Mouse (Mus musculus): Measurements from ENCODE around the gene Capsl. TPM values are rescaled to one million over a fixed set of nuclear protein-coding genes. Genes with fewer than 3 reads are reported as not detected.

The Capsl gene
- 0.81 and 2.3 TPM in 2 replicates for polyA plus RNA-seq (2015; fragmentation: Nextera tagmentation; extraction: Ambion mirVana)

GRCm38 (mm10) chr15:9435534-9436180 is at the start of gene Capsl:
Capsl (plus strand) TSS chr15:9436028.
- no peaks in the 10 kb centered on the region for H3K36me3 ChIP-seq
- H3K4me3 ChIP-seq (replicated peaks), result no peak within 1 kb of the TSS
- no peaks in the 10 kb centered on the region for H3K9me3 ChIP-seq
- ATAC-seq, result peak; percentile 60; the same call in 1 of the 2 replicates
- 55% methylated on average over 12 of the region's 12 CpGs for WGBS
- no peaks in the 10 kb centered on the region for H3K27me3 ChIP-seq
- H3K27ac ChIP-seq, result no peak within 1 kb of the TSS
- H3K4me1 ChIP-seq (replicated peaks), result no peaks in the 10 kb centered on the region
- no peak within 1 kb of the TSS for H3K4me2 ChIP-seq (replicated peaks)
- H3K9ac ChIP-seq (replicated peaks), result no peak within 1 kb of the TSS

GRCm38 (mm10) chr15:9409475-9409874 is 26.4 kb upstream of the Capsl start:
- Histone ChIP-seq H3K4me1 (replicated peaks) (no peaks in the 10 kb centered on the region), H3K27ac (no peak overlapping the region), H3K9ac (replicated peaks) (no peak overlapping the region), H3K36me3 (no peaks in the 10 kb centered on the region), H3K4me3 (replicated peaks) (no peak overlapping the region), H3K9me3 (no peaks in the 10 kb centered on the region), H3K4me2 (replicated peaks) (no peak overlapping the region), H3K27me3 (no peaks in the 10 kb centered on the region)
- 94% methylated on average over 3 of the region's 3 CpGs for WGBS
- no peak for ATAC-seq

DNA sequence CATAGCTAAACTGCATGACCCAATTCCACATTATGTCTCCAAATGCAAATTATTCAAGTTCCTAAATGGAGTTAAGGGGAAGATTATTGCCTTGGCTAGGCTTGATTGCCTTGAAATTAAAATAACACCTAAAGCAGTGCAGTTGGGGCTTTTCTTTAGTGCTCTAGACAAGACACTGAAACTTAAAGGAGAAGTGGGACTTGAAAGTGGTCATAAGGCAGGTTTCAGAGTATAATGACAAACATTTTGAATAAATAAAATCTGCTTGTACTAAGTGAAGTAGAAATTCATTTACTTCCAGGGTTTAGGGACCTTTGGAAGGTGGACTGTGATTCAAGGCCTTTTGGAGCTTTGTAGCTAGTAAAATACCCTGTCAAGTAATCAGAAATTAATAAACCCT is 14.7 kb upstream of the Capsl start:
- Histone ChIP-seq H3K27ac (no peak overlapping the region), H3K9me3 (no peaks in the 10 kb centered on the region)
- ATAC-seq, result no peak

GRCm38 (mm10) chr15:9427849-9428248 is 8.0 kb upstream of the Capsl start:
- Histone ChIP-seq H3K4me2 (replicated peaks) (no peak overlapping the region), H3K36me3 (no peaks in the 10 kb centered on the region), H3K9ac (replicated peaks) (no peak overlapping the region), H3K9me3 (no peaks in the 10 kb centered on the region), H3K27me3 (no peaks in the 10 kb centered on the region), H3K27ac (no peak overlapping the region), H3K4me3 (replicated peaks) (no peak overlapping the region), H3K4me1 (replicated peaks) (no peaks in the 10 kb centered on the region)
- no peak for ATAC-seq

More for the DNA sequence above, 14.7 kb upstream of the Capsl start:
- Histone ChIP-seq H3K4me3 (replicated peaks) (no peak overlapping the region), H3K4me1 (replicated peaks) (no peaks in the 10 kb centered on the region), H3K27me3 (no peaks in the 10 kb centered on the region), H3K9ac (replicated peaks) (no peak overlapping the region), H3K36me3 (no peaks in the 10 kb centered on the region), H3K4me2 (replicated peaks) (no peak overlapping the region)

- H3K4me1 ChIP-seq (replicated peaks), result no peaks in the 10 kb centered on the region
- no peaks in the 10 kb centered on the region for H3K9me3 ChIP-seq
- H3K9ac ChIP-seq (replicated peaks), result no peak overlapping the region
- ATAC-seq, result no peak
- no peak overlapping the region for H3K4me3 ChIP-seq (replicated peaks)
- 87% methylated on average over 3 of the region's 3 CpGs for WGBS
- no peaks in the 10 kb centered on the region for H3K27me3 ChIP-seq
- H3K4me2 ChIP-seq (replicated peaks), result no peak overlapping the region
- H3K36me3 ChIP-seq, result no peaks in the 10 kb centered on the region
- no peak overlapping the region for H3K27ac ChIP-seq
Measured at GRCm38 (mm10) chr15:9429843-9430242, 6.0 kb upstream of the Capsl start.

- no peak overlapping the region for H3K9ac ChIP-seq (replicated peaks)
- no peaks in the 10 kb centered on the region for H3K27me3 ChIP-seq
- no peaks in the 10 kb centered on the region for H3K4me1 ChIP-seq (replicated peaks)
- H3K4me2 ChIP-seq (replicated peaks), result no peak overlapping the region
- 90% methylated on average over 1 of the region's 1 CpGs for WGBS
- no peak overlapping the region for H3K27ac ChIP-seq
- H3K4me3 ChIP-seq (replicated peaks), result no peak overlapping the region
- no peaks in the 10 kb centered on the region for H3K36me3 ChIP-seq
- ATAC-seq, result no peak
- no peaks in the 10 kb centered on the region for H3K9me3 ChIP-seq
Measured at GRCm38 (mm10) chr15:9451999-9452398, 16.2 kb downstream of the Capsl start.

DNA sequence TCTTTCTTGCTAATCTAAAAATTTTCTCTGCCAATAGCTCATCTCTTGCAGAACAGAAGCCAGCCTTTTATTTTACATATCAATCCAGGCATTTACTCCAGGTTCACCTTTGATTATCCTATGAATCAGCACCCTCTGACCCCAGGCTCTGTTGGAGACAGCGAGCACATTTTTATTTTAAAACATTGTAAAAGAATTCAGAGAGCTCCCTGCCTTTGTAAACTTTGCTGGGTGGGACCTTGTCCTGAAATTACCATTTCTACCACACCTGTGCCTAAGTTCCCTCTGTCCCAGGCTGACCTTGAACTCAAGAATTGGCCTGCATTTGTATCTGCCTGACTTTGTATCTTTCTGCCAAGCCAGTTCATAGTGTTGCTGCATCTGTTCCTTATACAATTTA is 17.0 kb downstream of the Capsl start:
- H3K4me1 ChIP-seq (replicated peaks), result no peaks in the 10 kb centered on the region
- H3K27ac ChIP-seq, result no peak overlapping the region
- no peak overlapping the region for H3K4me2 ChIP-seq (replicated peaks)
- no peak overlapping the region for H3K9ac ChIP-seq (replicated peaks)
- no peaks in the 10 kb centered on the region for H3K9me3 ChIP-seq
- H3K4me3 ChIP-seq (replicated peaks), result no peak overlapping the region
- H3K27me3 ChIP-seq, result no peaks in the 10 kb centered on the region
- no peaks in the 10 kb centered on the region for H3K36me3 ChIP-seq
- WGBS, result 44% methylated on average over 1 of the region's 1 CpGs
- ATAC-seq, result no peak

DNA sequence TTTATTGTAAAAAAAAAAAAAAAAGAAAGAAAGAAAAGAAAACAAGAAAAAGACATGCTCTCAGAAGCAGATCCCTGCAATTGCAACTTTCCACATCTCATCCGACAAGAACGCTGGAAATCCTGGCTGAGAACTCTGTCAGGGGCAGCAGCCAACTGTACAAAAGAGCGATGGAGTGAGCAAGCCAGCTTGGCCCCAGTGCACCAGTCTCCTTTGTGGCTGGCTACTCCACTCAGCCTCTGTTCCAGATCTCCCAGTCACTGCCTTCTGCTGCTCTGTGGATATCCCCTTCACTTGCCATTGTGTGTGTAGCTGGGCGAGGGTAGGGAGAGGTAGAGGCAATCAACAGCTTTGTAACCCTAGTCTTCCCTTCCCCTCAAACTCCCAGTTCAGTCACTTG is 18.4 kb downstream of the Capsl start:
- Histone ChIP-seq H3K9ac (replicated peaks) (no peak overlapping the region), H3K27me3 (no peaks in the 10 kb centered on the region), H3K9me3 (no peaks in the 10 kb centered on the region), H3K27ac (no peak overlapping the region), H3K4me2 (replicated peaks) (no peak overlapping the region), H3K4me1 (replicated peaks) (no peaks in the 10 kb centered on the region), H3K36me3 (no peaks in the 10 kb centered on the region), H3K4me3 (replicated peaks) (no peak overlapping the region)
- 83% methylated on average over 4 of the region's 4 CpGs for WGBS
- no peak for ATAC-seq

- ATAC-seq, result peak; percentile 94
- no peak overlapping the region for H3K4me3 ChIP-seq (replicated peaks)
Measured at GRCm38 (mm10) chr15:9455241-9455640, 19.4 kb downstream of the Capsl start.

DNA sequence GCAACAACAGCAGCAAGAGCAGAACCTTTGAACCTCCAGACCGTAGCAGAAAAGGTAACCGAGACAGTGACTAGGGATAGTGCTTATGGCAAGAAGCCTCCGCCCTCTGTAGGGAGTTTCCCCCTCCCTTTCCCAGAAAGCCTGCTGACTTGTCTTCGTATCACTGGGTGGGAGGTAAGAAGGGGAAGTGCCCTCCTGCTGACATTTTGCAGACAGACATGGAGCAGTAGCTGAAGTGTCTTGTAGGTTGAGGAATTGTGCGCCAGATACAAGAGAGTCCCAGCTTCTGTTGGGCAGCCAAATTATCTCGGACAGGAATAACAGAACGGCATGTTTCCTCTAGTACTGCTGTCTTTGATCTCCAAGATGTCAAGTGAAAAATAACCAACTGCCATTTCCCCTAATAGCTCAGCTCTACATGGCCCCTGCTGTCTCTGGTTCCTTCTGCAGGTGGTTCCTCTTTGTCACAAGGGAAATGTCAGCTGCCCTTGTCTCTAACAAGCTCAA is 27.7 kb downstream of the Capsl start:
- Histone ChIP-seq H3K4me1 (replicated peaks) (no peaks in the 10 kb centered on the region), H3K4me2 (replicated peaks) (no peak overlapping the region), H3K9ac (replicated peaks) (no peak overlapping the region), H3K9me3 (no peaks in the 10 kb centered on the region), H3K4me3 (replicated peaks) (no peak overlapping the region), H3K27me3 (no peaks in the 10 kb centered on the region), H3K27ac (no peak overlapping the region), H3K36me3 (no peaks in the 10 kb centered on the region)
- 74% methylated on average over 7 of the region's 7 CpGs for WGBS
- ATAC-seq, result no peak

More at GRCm38 (mm10) chr15:9455241-9455640, 19.4 kb downstream of the Capsl start:
- Histone ChIP-seq H3K36me3 (no peaks in the 10 kb centered on the region), H3K4me2 (replicated peaks) (no peak overlapping the region), H3K4me1 (replicated peaks) (no peaks in the 10 kb centered on the region), H3K9me3 (no peaks in the 10 kb centered on the region), H3K9ac (replicated peaks) (no peak overlapping the region), H3K27ac (no peak overlapping the region), H3K27me3 (no peaks in the 10 kb centered on the region)
- WGBS, result 76% methylated on average over 4 of the region's 4 CpGs

GRCm38 (mm10) chr15:9464039-9464438 is 28.2 kb downstream of the Capsl start:
- no peak for ATAC-seq
- WGBS, result 55% methylated on average over 1 of the region's 1 CpGs
- H3K9ac ChIP-seq (replicated peaks), result no peak overlapping the region
- H3K4me2 ChIP-seq (replicated peaks), result no peak overlapping the region
- H3K36me3 ChIP-seq, result no peaks in the 10 kb centered on the region
- no peaks in the 10 kb centered on the region for H3K27me3 ChIP-seq
- H3K9me3 ChIP-seq, result peaks cover 3% of the 10 kb centered on the region; the same call in 1 of the 2 replicates
- H3K4me3 ChIP-seq (replicated peaks), result no peak overlapping the region
- H3K4me1 ChIP-seq (replicated peaks), result no peaks in the 10 kb centered on the region
- H3K27ac ChIP-seq, result no peak overlapping the region

DNA sequence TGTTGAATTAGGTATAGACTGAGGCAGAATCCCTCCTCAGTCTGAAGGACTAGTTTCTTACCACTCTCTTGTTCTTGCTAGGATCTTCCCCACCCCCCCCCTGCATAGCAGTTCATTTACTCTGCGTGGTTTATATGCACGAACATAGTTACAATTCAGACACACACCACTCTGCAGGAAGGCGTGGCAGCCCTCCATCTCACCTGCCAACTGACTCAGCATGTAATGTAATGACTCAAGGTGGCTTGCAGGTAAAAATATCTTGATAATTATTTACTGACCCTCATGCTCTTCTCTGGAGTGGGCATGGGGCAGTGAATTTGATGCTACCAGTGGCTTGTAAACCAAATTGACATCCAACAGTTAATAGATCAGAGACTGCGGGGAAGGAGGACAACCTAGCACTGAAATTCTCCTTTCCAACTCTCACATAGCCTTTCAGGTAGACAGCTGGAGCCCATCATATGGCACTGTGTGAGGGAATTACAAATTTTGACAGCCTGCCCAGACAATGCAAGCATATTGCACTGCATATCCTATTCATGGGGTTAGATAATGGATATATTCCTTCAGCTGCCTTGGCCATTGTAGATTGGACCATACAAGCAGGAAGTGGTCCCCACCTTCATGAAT is 35.3 kb downstream of the Capsl start:
- ATAC-seq, result no peak
- Histone ChIP-seq H3K4me3 (replicated peaks) (no peak overlapping the region), H3K9ac (replicated peaks) (no peak overlapping the region), H3K27ac (no peak overlapping the region), H3K4me1 (replicated peaks) (no peaks in the 10 kb centered on the region), H3K36me3 (no peaks in the 10 kb centered on the region), H3K27me3 (no peaks in the 10 kb centered on the region), H3K4me2 (replicated peaks) (no peak overlapping the region), H3K9me3 (peaks cover 3% of the 10 kb centered on the region; the same call in 1 of the 2 replicates)
- WGBS, result 93% methylated on average over 4 of the region's 4 CpGs
